Mouse (Mus musculus) fat pad, adult 2 months (tissue): ENCODE measurements at regions not wholly inside any gene's neighbourhood (a gene's known extent, or its start where the extent isn't known, plus 50 kb on each side); places are given as distances from the start of the nearest gene placed in this dataset.

ENCODE experiments used
- DNase-seq: peaks from one replicate; pipeline ENCODE4 v3.0.0-alpha.2; 2011; ENCODE audit warnings: low read depth, low spot score; ENCODE audit errors: extremely low read depth

GRCm38 (mm10) chr17:7633382-7634290 lies 193.5 kb downstream of the Fndc1 start:
- DNase-seq = no peak

GRCm38 (mm10) chr17:7625746-7626145 lies 201.4 kb downstream of the Fndc1 start:
- DNase-seq = no peak

GRCm38 (mm10) chr17:7623392-7623791 lies 203.7 kb downstream of the Fndc1 start:
- no peak for DNase-seq

- DNase-seq = no peak
Observed at GRCm38 (mm10) chr17:7621262-7621661, 205.8 kb downstream of the Fndc1 start.

- no peak for DNase-seq
Observed at GRCm38 (mm10) chr17:7620166-7620565, 206.9 kb downstream of the Fndc1 start.

- DNase-seq = no peak
Observed at GRCm38 (mm10) chr17:7619641-7620040, 207.5 kb downstream of the Fndc1 start.

- DNase-seq = no peak
Observed at GRCm38 (mm10) chr17:7608046-7608445, 219.1 kb downstream of the Fndc1 start.

- no peak for DNase-seq
Observed at GRCm38 (mm10) chr17:7607431-7607830, 219.7 kb downstream of the Fndc1 start.

- DNase-seq = no peak
Observed at GRCm38 (mm10) chr17:7604813-7605504, 219.7 kb upstream of the Unc93a2 start.

GRCm38 (mm10) chr17:7604096-7604495 lies 218.8 kb upstream of the Unc93a2 start:
- DNase-seq = no peak

GRCm38 (mm10) chr17:7600555-7600954 lies 215.3 kb upstream of the Unc93a2 start:
- DNase-seq = no peak

- no peak for DNase-seq
Observed at GRCm38 (mm10) chr17:7597481-7597880, 212.2 kb upstream of the Unc93a2 start.

- DNase-seq = no peak
Observed at GRCm38 (mm10) chr17:7594801-7595200, 209.5 kb upstream of the Unc93a2 start.

GRCm38 (mm10) chr17:7592491-7592890 lies 207.2 kb upstream of the Unc93a2 start:
- no peak for DNase-seq

- DNase-seq = no peak
Observed at GRCm38 (mm10) chr17:7582866-7583398, 197.7 kb upstream of the Unc93a2 start.

- DNase-seq = no peak
Observed at GRCm38 (mm10) chr17:7579031-7579430, 193.8 kb upstream of the Unc93a2 start.

- DNase-seq = no peak
Observed at GRCm38 (mm10) chr17:7578003-7578402, 192.7 kb upstream of the Unc93a2 start.

- no peak for DNase-seq
Observed at GRCm38 (mm10) chr17:7577227-7577626, 192.0 kb upstream of the Unc93a2 start.

GRCm38 (mm10) chr17:7571481-7571880 lies 186.2 kb upstream of the Unc93a2 start:
- no peak for DNase-seq

GRCm38 (mm10) chr17:7568482-7568881 lies 183.2 kb upstream of the Unc93a2 start:
- DNase-seq = no peak

- DNase-seq = no peak
Observed at GRCm38 (mm10) chr17:7565771-7566170, 180.5 kb upstream of the Unc93a2 start.

GRCm38 (mm10) chr17:7562940-7563339 lies 177.7 kb upstream of the Unc93a2 start:
- no peak for DNase-seq
